Mouse (Mus musculus) testis, adult 2 months (tissue): ENCODE data around the gene C87436. TPM values are rescaled to one million over a fixed set of nuclear protein-coding genes. Genes with fewer than 3 reads are reported as not detected.

Experiments
- H3K27ac ChIP-seq: fragments of 200-500 bp; 2 replicates; pipeline ENCODE4 v1.5.1; 2012; ENCODE audit warnings: low read depth, low read length; ENCODE audit not compliant: control insufficient read depth, insufficient read depth
- H3K27me3 ChIP-seq: fragments of 200-500 bp; 2 replicates; pipeline ENCODE4 v1.6.1; 2012; ENCODE audit warnings: mild to moderate bottlenecking, low read length, moderate library complexity; ENCODE audit not compliant: control insufficient read depth, insufficient read depth
- H3K36me3 ChIP-seq: fragments of 200-500 bp; 2 replicates; pipeline ENCODE4 v1.6.1; 2012; ENCODE audit warnings: mild to moderate bottlenecking, low read length; ENCODE audit not compliant: control insufficient read depth, insufficient read depth
- H3K4me1 ChIP-seq: fragments of 200-500 bp; 2 replicates; pipeline ENCODE4 v1.6.1; 2012; ENCODE audit warnings: low read length; ENCODE audit not compliant: control insufficient read depth, insufficient read depth
- H3K4me3 ChIP-seq: fragments of 200-500 bp; 2 replicates; pipeline ENCODE4 v1.5.1; 2012; ENCODE audit warnings: low read depth, mild to moderate bottlenecking, low read length, moderate library complexity, mixed read lengths; ENCODE audit not compliant: control insufficient read depth
- CTCF ChIP-seq: fragments of 200-500 bp; IDR thresholded peaks from 2 replicates; pipeline ENCODE4 v1.5.1; 2012; ENCODE audit warnings: low read depth, mild to moderate bottlenecking, inconsistent platforms, low read length, moderate library complexity; ENCODE audit not compliant: control insufficient read depth, insufficient read depth, insufficient replicate concordance
- POLR2A ChIP-seq: fragments of 200-500 bp; IDR thresholded peaks from 2 replicates; pipeline ENCODE4 v1.6.1; 2012; ENCODE audit warnings: low read depth, mild to moderate bottlenecking, inconsistent platforms, low read length, moderate library complexity; ENCODE audit not compliant: control insufficient read depth
- polyA plus RNA-seq: library from polyadenylated mRNA; depleted of rRNA; stranded (reverse); fragments of >200 nt; gene quantifications from 2 replicates; pipeline ENCODE4 v1.2.3, GENCODE M21; 2012

The C87436 gene
- polyA plus RNA-seq, 1 experiment, result 77.1 TPM

DNA sequence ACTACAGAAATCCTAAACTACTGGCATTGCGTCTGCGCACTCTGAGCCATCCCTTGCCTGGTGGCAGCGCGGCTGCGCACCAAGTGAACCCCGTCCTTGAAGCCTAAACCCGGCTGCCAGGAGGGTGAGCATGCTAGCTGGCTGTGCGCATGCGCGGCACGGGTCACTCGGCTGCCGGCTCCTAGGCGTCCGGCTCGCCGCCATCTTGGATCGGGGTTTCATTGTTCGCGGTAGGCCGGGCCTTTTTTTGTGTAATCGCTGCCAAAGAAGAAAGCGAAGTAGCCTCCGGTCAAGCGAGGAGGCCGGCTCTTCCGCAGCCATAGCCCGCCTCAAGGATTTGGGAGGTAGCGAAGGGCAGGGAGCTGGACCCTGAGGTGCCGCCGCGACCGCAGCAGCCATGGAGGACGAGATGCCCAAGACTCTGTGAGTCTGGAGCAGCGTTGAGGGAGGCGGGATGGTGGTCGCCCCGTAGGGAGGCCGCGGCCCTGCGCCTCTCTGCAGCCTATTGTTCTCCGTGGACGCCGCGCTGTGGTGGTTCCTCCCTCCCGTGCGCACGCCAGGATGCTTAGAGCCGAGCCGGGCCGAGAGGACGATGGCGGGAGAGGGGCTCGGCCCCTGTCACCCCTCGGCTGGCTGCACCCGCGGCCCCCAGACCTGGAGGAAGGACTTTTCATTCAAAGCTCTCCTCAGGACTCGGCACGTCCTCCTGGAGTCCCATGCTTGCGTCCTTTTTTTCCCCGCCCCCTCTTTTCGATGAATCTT, 33.9 kb upstream of the C87436 start, which contains the start of gene Tia1:
Tia1 (plus strand) TSS at position 120 of the 762 bp plus-strand sequence.
- peak within 1 kb of the TSS; percentile 97 for H3K27ac ChIP-seq
- no peaks in the 10 kb centered on the region for H3K27me3 ChIP-seq
- H3K4me1 ChIP-seq, result no peaks in the 10 kb centered on the region; the same call in 1 of the 2 replicates
- peak within 1 kb of the TSS; percentile 90 for H3K4me3 ChIP-seq
- 0 out of 2 replicates have a peak, but pooled peaks cover 1% of the 10 kb centered on the region for H3K36me3 ChIP-seq
- no peak for TF ChIP-seq CTCF
- TF ChIP-seq POLR2A, result peak; percentile 81

DNA sequence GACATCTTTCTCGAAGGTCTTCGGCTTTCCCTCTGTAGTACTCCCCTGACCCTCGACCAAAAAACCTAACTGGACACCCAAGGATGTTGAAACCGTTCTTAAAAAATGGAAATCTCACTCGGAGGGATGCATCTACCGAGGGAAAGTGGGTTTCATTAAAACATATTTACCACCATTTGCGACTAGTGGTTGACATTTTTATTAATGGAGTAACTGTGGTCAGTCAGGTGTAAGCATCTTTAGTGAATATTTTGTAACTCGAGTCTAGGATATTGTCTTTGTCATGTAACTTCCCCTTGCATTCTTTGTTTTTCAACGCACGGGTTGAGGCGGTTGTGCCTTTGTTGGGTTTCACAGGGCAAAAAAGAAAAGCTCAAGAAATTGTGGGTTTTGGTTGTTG, 33.2 kb upstream of the C87436 start:
- H3K27ac ChIP-seq, result peak overlapping the region; percentile 5; the same call in 1 of the 2 replicates

DNA sequence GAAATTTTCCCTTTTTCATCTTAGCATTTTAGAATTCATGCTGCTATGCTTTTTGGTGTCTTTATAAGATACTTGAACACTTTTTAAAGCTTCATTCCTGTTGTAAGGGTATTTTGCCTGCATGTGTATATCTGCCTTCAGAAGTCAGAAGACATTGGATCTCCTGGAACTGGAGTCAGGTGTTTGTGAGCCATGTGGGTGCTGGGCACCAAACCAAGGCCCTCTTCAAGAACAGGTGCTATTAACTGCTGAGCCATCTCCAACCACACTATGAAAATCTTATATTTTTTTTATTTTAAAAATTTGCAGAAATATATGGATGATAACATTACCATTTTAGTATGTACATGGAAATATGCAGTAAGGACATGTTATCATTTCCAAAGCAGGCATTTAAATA, 31.9 kb upstream of the C87436 start:
- H3K27me3 ChIP-seq, result no peaks in the 10 kb centered on the region
- 0 out of 2 replicates have a peak, but pooled peaks cover 1% of the 10 kb centered on the region for H3K36me3 ChIP-seq
- TF ChIP-seq CTCF (no peak), POLR2A (no peak)
- H3K4me3 ChIP-seq, result no peak overlapping the region
- no peak overlapping the region for H3K27ac ChIP-seq
- H3K4me1 ChIP-seq, result no peaks in the 10 kb centered on the region; the same call in 1 of the 2 replicates

More for the DNA sequence above, 33.2 kb upstream of the C87436 start:
- H3K27me3 ChIP-seq, result no peaks in the 10 kb centered on the region
- 0 out of 2 replicates have a peak, but pooled peaks cover 1% of the 10 kb centered on the region for H3K36me3 ChIP-seq
- TF ChIP-seq CTCF (no peak), POLR2A (no peak)
- H3K4me1 ChIP-seq, result no peaks in the 10 kb centered on the region; the same call in 1 of the 2 replicates
- peak overlapping the region; percentile 90 for H3K4me3 ChIP-seq

DNA sequence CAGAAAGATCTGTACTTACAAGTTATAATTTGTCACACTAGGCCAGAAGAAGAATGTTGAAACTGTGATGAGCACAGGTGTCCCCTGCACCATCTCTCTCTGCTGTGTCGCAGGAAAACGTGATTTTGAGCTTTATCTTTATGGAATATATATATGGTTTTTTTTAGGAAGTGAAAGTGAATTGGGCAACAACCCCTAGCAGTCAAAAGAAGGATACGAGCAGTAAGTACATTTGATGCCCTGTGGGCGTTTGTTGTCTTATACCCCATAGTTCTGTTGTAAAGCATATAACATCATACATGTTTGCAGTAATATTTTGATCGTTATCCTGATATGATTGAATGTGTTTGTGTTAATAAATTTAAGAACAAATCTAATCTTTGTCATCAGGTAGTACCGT, 19.5 kb upstream of the C87436 start:
- no peak overlapping the region for H3K27ac ChIP-seq
- H3K4me3 ChIP-seq, result no peak overlapping the region
- TF ChIP-seq CTCF, result no peak
- no peak for TF ChIP-seq POLR2A
- no peaks in the 10 kb centered on the region for H3K27me3 ChIP-seq
- H3K36me3 ChIP-seq, result peaks cover 4% of the 10 kb centered on the region
- no peaks in the 10 kb centered on the region for H3K4me1 ChIP-seq

DNA sequence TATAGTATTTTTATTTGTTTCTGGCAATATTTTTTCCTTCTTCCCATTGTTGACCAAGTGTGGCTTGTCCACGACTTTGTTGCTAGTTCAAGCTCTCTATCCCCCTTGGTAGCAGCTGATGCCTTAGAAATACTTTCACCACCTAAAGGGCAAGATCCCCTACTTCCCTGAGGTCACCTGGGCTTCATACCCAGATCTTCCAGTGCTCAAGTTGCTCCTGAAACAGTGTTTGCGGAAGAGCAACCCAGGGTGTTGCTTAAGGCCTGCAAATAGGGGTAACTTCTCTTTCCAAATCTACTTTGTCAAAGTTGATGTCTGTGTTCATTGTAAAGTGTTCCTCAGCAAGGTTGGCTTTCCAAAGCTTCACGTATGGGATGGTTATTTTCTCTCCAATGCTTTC, 18.9 kb upstream of the C87436 start:
- H3K27me3 ChIP-seq, result no peaks in the 10 kb centered on the region
- H3K36me3 ChIP-seq, result peaks cover 5% of the 10 kb centered on the region

DNA sequence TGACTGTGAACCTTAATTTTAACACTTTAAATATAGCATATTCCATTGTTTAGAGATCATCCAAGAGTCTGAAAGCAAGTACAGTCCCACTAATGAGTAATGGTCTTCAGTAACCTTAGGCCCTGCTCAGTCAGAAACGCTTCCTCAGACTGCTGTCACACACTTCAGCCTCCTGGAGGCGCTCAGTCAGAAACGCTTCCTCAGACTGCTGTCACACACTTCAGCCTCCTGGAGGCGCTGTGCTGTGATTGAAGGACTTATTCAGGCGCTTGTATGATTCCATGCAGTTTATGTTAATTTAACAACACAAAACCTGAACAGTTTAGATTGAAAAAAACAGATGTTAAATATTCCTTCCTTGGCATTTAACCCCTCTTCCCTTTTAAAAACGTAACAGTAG, 17.7 kb upstream of the C87436 start:
- peaks cover 6% of the 10 kb centered on the region for H3K36me3 ChIP-seq
- H3K27ac ChIP-seq, result no peak overlapping the region

More for the DNA sequence above, 18.9 kb upstream of the C87436 start:
- Histone ChIP-seq H3K27ac (no peak overlapping the region), H3K4me1 (no peaks in the 10 kb centered on the region), H3K4me3 (no peak overlapping the region)
- no peak for TF ChIP-seq CTCF
- TF ChIP-seq POLR2A, result no peak

DNA sequence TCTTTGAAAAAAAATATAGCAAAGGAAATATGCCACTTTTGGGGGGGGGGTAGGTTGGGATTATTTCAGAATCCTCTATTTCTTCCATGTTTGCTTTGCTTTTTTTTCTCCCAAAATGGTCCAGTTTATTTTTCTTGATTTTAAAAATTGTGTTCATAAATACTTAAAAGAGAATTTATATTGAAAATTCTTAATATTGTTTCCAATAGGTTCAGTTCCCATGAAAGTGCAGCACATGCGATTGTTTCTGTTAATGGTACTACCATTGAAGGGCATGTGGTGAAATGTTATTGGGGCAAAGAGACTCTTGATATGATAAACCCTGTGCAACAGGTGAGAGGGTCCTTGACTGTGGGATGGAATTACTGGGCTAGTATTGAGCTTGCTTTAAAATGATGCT, 11.8 kb upstream of the C87436 start, which contains the start of gene Gm44790:
Gm44790 (plus strand) TSS at position 301 of the 400 bp plus-strand sequence.
- TF ChIP-seq CTCF (no peak), POLR2A (no peak)
- H3K27ac ChIP-seq, result no peak within 1 kb of the TSS
- H3K4me1 ChIP-seq, result no peaks in the 10 kb centered on the region
- H3K4me3 ChIP-seq, result no peak within 1 kb of the TSS
- no peaks in the 10 kb centered on the region for H3K27me3 ChIP-seq
- H3K36me3 ChIP-seq, result peaks cover 5% of the 10 kb centered on the region

More for the DNA sequence above, 17.7 kb upstream of the C87436 start:
- Histone ChIP-seq H3K4me3 (no peak overlapping the region), H3K4me1 (no peaks in the 10 kb centered on the region), H3K27me3 (no peaks in the 10 kb centered on the region)
- TF ChIP-seq POLR2A, result no peak
- TF ChIP-seq CTCF, result peak; percentile 38; the same call in 1 of the 2 replicates

DNA sequence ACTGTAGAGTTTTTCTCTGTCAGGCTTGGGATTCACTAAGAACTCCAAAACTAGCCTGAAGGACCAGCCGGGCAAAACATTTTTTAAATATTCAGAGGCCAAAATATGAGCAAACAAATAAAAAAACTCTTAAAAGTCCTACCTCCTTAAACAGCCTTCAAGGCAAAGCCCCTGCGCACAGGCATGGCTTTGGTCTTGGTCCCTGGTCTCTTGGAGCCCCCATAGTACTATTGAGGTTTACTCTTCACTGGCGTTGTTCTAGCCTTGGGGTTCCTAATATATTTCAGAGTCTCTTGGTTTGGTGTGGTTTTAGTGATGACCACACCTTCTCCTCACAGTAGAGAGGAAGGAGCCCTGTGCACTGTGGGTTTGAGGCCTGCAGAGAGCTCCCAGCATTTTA, 6.6 kb upstream of the C87436 start:
- Histone ChIP-seq H3K4me3 (no peak overlapping the region), H3K36me3 (peaks cover 2% of the 10 kb centered on the region), H3K4me1 (no peaks in the 10 kb centered on the region), H3K27ac (no peak overlapping the region), H3K27me3 (no peaks in the 10 kb centered on the region)
- TF ChIP-seq CTCF, result no peak
- no peak for TF ChIP-seq POLR2A
